Mouse (Mus musculus) midbrain, embryonic 12.5 days (tissue): ENCODE results near the gene Kcnh2. TPM values are rescaled to one million over a fixed set of nuclear protein-coding genes. Genes with fewer than 3 reads are reported as not detected.
A peak's percentile ranks its signal among the peaks of the same experiment; 100 is the strongest.
"Not testable (repeated sequence)": the region's sequence is repeated elsewhere in the genome, so short reads cannot be mapped to it uniquely, and the experiment has no call there.

Source experiments
- ATAC-seq: fragments of 200-750 bp; cut with Nextera tagmentation; 2 replicates; pipeline ENCODE4 v1.8.0; 2017; ENCODE audit warnings: low read depth, moderate TSS enrichment, moderate library complexity; ENCODE audit not compliant: low FRiP score
- H3K27ac ChIP-seq: fragments of 300-500 bp; sonication (generic); replicated peaks from 2 replicates; pipeline ENCODE4 v1.5.1; 2016; ENCODE audit warnings: mild to moderate bottlenecking
- H3K27me3 ChIP-seq: fragments of 300-500 bp; sonication (generic); 2 replicates; pipeline ENCODE4 v1.6.1; 2016; ENCODE audit warnings: mild to moderate bottlenecking
- H3K36me3 ChIP-seq: fragments of 300-500 bp; sonication (generic); 2 replicates; pipeline ENCODE4 v1.6.1; 2016
- H3K4me1 ChIP-seq: fragments of 300-500 bp; sonication (generic); 2 replicates; pipeline ENCODE4 v1.6.1; 2016
- H3K4me2 ChIP-seq: fragments of 300-500 bp; sonication (generic); replicated peaks from 2 replicates; pipeline ENCODE4 v1.6.1; 2016; ENCODE audit warnings: mild to moderate bottlenecking, moderate library complexity
- H3K4me3 ChIP-seq: fragments of 300-500 bp; sonication (generic); 2 replicates; pipeline ENCODE4 v1.5.1; 2016; ENCODE audit warnings: mild to moderate bottlenecking
- H3K9ac ChIP-seq: fragments of 300-500 bp; sonication (generic); replicated peaks from 2 replicates; pipeline ENCODE4 v1.6.1; 2016; ENCODE audit warnings: mild to moderate bottlenecking, moderate library complexity
- H3K9me3 ChIP-seq: fragments of 300-500 bp; sonication (generic); 2 replicates; pipeline ENCODE4 v1.6.1; 2016; ENCODE audit warnings: mild to moderate bottlenecking
- WGBS: fragments of 180-500 bp; shearing (Covaris S2); methylation state at CpG from one replicate; pipeline ENCODE4 v1.1.7; 2016; 5-methylcytosine and 5-hydroxymethylcytosine counted together
- polyA plus RNA-seq: library from polyadenylated mRNA; unstranded; fragments of >200 nt; fragmentation: Nextera tagmentation; extraction: Ambion mirVana; gene quantifications from 2 replicates; pipeline ENCODE4 v1.2.1, GENCODE M21; 2016

The Kcnh2 gene
- 18.0 and 18.5 TPM in 2 replicates for polyA plus RNA-seq

DNA sequence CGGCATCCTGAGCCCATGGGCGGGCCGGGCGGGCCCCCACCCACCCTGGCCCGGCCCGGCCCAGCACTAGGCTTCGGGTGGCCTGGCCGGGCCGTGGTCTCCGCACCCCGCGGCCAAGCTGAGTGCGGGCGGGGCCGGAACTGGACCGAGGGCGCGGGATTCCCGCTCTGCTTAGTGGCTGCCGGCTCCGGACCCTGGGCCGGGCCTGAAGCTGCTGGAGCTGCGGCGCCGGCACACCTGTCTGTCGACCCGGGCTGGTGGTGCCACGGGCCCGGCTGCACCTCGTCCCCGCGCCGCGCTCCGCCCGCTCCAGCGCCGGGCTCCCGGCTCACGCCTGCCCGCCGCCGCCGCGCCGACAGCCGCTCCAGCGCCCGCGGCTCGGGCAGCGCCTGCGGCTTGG is at the start of gene Kcnh2:
TSS of gene Kcnh2 (minus strand) at position 327 of the 400 bp plus-strand sequence.
- Histone ChIP-seq H3K4me3 (peak within 1 kb of the TSS; percentile 82), H3K4me1 (peaks cover 63% of the 10 kb centered on the region), H3K27me3 (peaks cover 53% of the 10 kb centered on the region), H3K4me2 (peak within 1 kb of the TSS; percentile 99), H3K36me3 (0 out of 2 replicates have a peak, but pooled peaks cover under 1% of the 10 kb centered on the region), H3K9ac (peak within 1 kb of the TSS; percentile 95), H3K27ac (peak within 1 kb of the TSS; percentile 98), H3K9me3 (no peaks in the 10 kb centered on the region)
- WGBS = under 1% methylated on average over 34 of the region's 53 CpGs
- ATAC-seq = peak; percentile 52

DNA sequence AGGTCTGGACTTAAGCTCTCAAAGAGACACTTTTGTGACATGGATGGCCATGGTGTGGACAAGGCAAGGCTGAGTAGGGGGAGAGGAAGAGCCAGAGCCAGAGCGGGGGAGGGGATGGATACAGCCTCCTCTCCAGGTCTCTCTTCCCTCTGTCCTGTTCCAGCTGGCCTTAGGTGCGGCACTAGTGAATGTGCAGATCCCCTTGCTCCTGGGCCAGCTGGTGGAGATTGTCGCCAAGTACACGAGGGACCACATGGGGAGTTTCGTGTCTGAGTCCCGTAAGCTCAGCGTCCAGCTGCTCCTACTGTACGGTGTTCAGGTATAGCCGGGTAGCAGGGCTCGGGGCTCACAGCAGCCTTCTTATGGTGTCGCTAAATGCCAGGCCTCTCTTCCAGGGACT is 49.0 kb upstream of the Kcnh2 start:
- Histone ChIP-seq H3K27me3 (no peaks in the 10 kb centered on the region), H3K4me1 (no peaks in the 10 kb centered on the region), H3K9me3 (no peaks in the 10 kb centered on the region), H3K9ac (no peak overlapping the region), H3K36me3 (peaks cover 43% of the 10 kb centered on the region), H3K4me2 (no peak overlapping the region), H3K4me3 (no peak overlapping the region), H3K27ac (no peak overlapping the region)
- WGBS = 86% methylated on average over 11 of the region's 11 CpGs
- no peak for ATAC-seq

DNA sequence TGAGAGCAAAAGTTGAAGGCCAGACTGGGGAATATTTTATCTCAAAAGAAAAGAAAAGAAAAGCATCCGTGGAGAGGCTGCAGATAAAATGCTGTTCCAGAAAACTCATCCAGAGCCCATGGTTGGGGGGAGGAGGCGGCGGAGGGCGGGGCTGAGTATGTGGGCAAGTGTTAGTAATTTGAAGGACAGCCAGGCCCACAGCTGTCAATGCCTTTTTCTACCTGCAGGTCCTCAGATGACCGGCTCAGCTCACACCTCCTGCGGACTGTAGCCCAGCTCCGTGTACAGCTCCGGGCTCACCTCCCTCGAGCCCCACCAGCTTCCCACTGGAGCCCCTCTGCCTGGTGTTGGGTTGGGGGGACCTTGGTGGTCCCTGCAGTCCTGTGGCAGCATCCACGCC is 48.3 kb upstream of the Kcnh2 start:
- H3K9ac ChIP-seq = no peak overlapping the region
- WGBS = 88% methylated on average over 10 of the region's 10 CpGs
- peaks cover 5% of the 10 kb centered on the region; the same call in 1 of the 2 replicates for H3K4me1 ChIP-seq
- peaks cover 41% of the 10 kb centered on the region for H3K36me3 ChIP-seq
- no peak overlapping the region for H3K4me2 ChIP-seq
- H3K27ac ChIP-seq = no peak overlapping the region
- no peaks in the 10 kb centered on the region for H3K27me3 ChIP-seq
- H3K4me3 ChIP-seq = no peak overlapping the region
- ATAC-seq = no peak
- no peaks in the 10 kb centered on the region for H3K9me3 ChIP-seq

DNA sequence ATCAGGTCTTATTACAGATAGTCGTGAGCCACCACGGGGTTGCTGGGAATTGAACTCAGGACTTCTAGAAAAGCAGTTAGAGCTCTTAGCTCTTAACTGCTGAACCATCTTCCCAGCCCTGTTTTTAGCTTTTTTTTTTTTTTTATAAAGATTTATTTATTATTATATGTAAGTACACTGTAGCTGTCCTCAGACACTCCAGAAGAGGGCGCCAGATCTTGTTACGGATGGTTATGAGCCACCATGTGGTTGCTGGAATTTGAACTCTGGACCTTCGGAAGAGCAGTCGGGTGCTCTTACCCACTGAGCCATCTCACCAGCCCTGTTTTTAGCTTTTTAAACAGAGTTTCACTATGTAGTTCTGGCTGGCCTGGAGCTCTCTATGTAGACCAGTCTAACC is 44.9 kb upstream of the Kcnh2 start:
- not testable (repeated sequence) for H3K27ac ChIP-seq, H3K27me3 ChIP-seq, ATAC-seq, H3K9me3 ChIP-seq, H3K4me3 ChIP-seq, H3K4me2 ChIP-seq, H3K4me1 ChIP-seq, H3K9ac ChIP-seq
- 85% methylated on average over 6 of the region's 6 CpGs for WGBS
- H3K36me3 ChIP-seq = peaks cover 13% of the 10 kb centered on the region; the same call in 1 of the 2 replicates

DNA sequence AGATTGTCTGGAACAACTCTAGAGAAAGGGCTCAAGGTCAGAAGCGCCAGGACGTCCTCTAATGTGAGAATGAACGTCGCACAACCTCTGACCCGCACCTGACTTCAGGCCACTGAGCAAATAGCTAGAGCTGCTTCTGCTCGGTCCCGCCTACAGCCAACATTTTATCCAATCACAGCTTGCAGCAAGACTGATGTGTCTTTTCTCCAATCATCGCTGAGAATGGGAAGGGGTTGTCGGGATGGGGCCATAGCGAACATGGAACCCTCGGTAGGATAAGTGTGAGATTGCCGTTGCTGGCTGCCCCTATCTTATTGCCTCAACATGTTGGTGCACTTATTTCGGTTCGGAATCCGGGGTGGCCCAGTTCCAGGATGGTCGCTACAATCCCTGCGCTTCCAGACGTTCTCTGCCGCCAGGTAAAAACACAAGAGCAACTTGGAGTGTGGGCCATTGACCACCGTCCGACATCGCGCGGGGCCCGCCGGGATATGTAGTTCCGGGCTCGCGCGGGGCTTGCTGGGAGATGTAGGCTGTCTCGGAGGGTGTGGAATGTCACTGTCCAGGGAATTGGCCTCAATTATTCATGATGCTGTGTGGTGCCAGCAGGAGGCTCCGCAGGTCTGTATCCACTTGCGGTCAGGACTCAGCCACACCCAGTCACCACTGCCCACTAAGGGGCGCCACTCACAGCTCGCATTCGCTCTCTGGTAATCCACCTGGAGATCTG is 42.9 kb upstream of the Kcnh2 start:
- peak; percentile 98 for ATAC-seq
- peak overlapping the region; percentile 52 for H3K4me3 ChIP-seq
- H3K36me3 ChIP-seq = no peaks in the 10 kb centered on the region
- H3K4me1 ChIP-seq = peaks cover 10% of the 10 kb centered on the region
- peak overlapping the region; percentile 41 for H3K9ac ChIP-seq
- H3K27me3 ChIP-seq = peaks cover 17% of the 10 kb centered on the region
- WGBS = 1% methylated on average over 36 of the region's 36 CpGs
- H3K9me3 ChIP-seq = no peaks in the 10 kb centered on the region
- H3K27ac ChIP-seq = peak overlapping the region; percentile 52
- H3K4me2 ChIP-seq = peak overlapping the region; percentile 48

DNA sequence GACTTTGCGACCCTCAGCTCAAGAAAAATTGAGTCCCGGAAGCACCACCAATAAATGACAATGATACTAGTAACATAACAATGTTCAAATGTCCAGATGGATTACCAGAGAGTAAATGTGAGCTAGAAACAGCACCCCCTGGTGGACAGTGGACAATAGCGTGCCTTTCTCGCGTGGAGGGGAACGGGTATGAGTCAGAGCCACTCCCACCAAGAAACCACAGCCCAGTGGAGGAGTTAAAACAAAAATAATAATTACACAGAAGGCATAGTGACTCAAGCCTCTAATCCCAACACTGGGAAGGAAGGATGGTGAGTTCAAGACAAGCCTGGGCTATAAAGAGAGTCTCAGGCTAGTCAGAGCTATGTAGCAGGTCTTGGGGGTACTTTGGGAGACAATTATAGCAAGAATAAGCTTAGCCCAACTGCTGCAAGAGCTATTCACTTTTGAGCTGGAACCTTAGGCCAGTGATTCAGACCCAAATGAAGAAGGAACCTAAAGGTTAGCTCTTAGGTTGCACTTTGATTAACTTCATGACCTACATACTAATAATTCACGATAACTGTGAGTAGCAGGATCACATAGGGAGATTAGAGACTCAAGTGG is 42.1 kb upstream of the Kcnh2 start, which contains the start of gene Abcb8:
TSS of gene Abcb8 (plus strand) at position 272 of the 606 bp plus-strand sequence.
- Histone ChIP-seq H3K4me2 (peak within 1 kb of the TSS; percentile 48), H3K4me3 (peak within 1 kb of the TSS; percentile 52), H3K27me3 (peaks cover 25% of the 10 kb centered on the region), H3K9me3 (no peaks in the 10 kb centered on the region), H3K36me3 (no peaks in the 10 kb centered on the region), H3K9ac (peak within 1 kb of the TSS; percentile 41), H3K27ac (peak within 1 kb of the TSS; percentile 52), H3K4me1 (peaks cover 11% of the 10 kb centered on the region)
- WGBS = 25% methylated on average over 7 of the region's 7 CpGs
- no peak for ATAC-seq

DNA sequence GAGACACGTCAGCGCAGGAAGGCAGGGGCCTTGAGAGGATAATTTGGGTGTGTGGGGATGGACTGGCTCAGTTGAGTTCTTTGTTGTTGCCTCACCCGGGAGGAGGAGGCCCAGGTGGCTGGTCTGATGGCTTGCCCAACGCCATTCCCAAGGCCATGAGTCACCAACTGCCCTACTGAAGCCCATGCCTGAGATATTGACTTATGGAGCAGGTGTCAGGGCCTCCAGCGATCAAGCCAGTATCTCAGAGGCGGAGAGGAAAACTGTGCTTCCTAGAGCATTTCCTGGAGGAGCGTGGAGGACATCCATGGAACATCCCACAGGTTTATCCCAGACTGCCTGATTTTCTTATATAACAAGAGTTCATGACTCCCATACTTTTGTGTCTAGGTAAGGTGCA is 41.3 kb upstream of the Kcnh2 start:
- no peak overlapping the region for H3K4me3 ChIP-seq

DNA sequence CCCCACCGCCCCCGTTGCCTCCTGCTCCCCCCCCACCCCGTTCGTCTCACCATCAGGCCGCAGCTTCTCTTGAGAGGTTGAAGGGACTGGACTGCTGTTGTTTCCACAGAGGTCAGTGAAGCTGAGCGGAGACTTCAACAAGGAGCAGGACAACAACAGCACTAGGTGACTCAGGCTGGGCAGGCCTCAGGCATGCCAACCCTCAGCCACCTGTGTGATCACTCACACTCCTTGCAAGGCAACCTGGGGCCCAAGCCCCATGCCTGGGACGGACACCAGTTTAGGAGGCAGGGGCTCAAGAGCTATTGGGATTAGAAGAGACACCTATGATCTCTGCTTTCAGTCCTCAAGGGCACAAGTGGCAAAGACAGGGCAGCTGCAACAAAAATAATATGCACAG is 40.5 kb upstream of the Kcnh2 start, which contains the start of gene Atg9b:
TSS of gene Atg9b (minus strand) at position 280 of the 400 bp plus-strand sequence.
- peaks cover 26% of the 10 kb centered on the region for H3K4me1 ChIP-seq
- no peaks in the 10 kb centered on the region for H3K36me3 ChIP-seq
- 83% methylated on average over 7 of the region's 7 CpGs for WGBS
- no peak within 1 kb of the TSS for H3K9ac ChIP-seq
- H3K4me2 ChIP-seq = no peak within 1 kb of the TSS
- ATAC-seq = no peak
- H3K27me3 ChIP-seq = peaks cover 41% of the 10 kb centered on the region
- no peak within 1 kb of the TSS for H3K27ac ChIP-seq
- H3K4me3 ChIP-seq = no peak within 1 kb of the TSS
- no peaks in the 10 kb centered on the region for H3K9me3 ChIP-seq

More for the DNA sequence above, 41.3 kb upstream of the Kcnh2 start:
- Histone ChIP-seq H3K4me2 (no peak overlapping the region), H3K27me3 (peaks cover 33% of the 10 kb centered on the region), H3K9me3 (no peaks in the 10 kb centered on the region), H3K9ac (no peak overlapping the region), H3K36me3 (no peaks in the 10 kb centered on the region), H3K4me1 (peaks cover 19% of the 10 kb centered on the region), H3K27ac (no peak overlapping the region)
- WGBS = 83% methylated on average over 7 of the region's 7 CpGs
- ATAC-seq = no peak

DNA sequence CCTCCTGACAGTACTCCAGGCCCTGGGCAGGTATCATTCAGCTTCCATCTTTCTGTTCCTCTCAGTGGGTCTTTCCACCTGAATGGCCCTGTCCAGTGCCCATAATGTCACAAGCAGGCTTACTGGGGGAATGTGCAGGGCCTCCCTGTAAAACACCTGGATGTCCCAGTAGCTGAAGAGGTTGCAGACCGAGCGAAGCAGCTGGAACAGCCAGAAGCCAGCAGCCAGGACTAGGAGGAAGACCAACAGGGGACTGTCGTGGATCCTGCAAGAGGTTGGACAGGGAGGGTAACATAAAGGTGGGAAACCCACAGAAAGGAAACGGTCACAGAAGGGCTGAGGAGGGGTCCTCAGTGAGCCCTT is 38.2 kb upstream of the Kcnh2 start:
- no peaks in the 10 kb centered on the region for H3K36me3 ChIP-seq
- H3K9me3 ChIP-seq = no peaks in the 10 kb centered on the region
- no peak overlapping the region for H3K4me3 ChIP-seq
- 81% methylated on average over 4 of the region's 4 CpGs for WGBS
- H3K9ac ChIP-seq = no peak overlapping the region; the same call in 1 of the 2 replicates
- no peak for ATAC-seq
- H3K27me3 ChIP-seq = peaks cover 63% of the 10 kb centered on the region
- no peak overlapping the region for H3K27ac ChIP-seq
- H3K4me1 ChIP-seq = peaks cover 22% of the 10 kb centered on the region
- no peak overlapping the region for H3K4me2 ChIP-seq

DNA sequence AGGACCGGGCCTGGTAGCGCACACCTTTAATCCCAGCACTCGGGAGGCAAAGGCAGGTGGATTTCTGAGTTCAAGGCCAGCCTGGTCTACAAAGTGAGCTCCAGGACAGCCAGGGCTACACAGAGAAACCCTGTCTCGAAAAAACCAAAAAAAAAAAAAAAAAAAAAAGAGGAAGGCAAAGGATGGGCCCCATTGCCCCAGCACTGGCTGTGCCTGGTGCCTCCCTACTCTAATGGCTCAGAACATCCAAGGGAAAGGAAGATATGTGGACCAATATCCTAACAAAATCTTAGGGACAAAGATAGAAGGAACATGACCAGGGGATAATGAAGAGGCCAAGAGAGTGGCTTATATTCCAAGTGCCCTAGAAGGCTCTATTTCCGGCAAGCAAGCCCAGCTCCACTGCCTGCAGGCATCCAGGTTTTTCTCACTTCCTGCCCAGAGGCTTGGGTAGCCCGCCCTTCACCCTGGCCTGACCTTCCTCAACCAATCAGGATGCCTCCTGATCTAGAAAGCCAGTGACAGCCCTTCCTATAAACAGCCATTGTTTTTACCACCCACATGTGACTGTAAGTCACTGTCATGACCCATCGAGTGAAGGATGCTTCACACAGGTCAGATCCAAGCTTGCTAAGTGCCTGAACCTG is 37.7 kb upstream of the Kcnh2 start:
- Histone ChIP-seq H3K27me3 (peaks cover 65% of the 10 kb centered on the region), H3K36me3 (no peaks in the 10 kb centered on the region), H3K9me3 (no peaks in the 10 kb centered on the region), H3K9ac (no peak overlapping the region; the same call in 1 of the 2 replicates), H3K4me3 (no peak overlapping the region), H3K27ac (no peak overlapping the region), H3K4me2 (no peak overlapping the region), H3K4me1 (peaks cover 22% of the 10 kb centered on the region)
- WGBS = 53% methylated on average over 7 of the region's 7 CpGs
- ATAC-seq = no peak

DNA sequence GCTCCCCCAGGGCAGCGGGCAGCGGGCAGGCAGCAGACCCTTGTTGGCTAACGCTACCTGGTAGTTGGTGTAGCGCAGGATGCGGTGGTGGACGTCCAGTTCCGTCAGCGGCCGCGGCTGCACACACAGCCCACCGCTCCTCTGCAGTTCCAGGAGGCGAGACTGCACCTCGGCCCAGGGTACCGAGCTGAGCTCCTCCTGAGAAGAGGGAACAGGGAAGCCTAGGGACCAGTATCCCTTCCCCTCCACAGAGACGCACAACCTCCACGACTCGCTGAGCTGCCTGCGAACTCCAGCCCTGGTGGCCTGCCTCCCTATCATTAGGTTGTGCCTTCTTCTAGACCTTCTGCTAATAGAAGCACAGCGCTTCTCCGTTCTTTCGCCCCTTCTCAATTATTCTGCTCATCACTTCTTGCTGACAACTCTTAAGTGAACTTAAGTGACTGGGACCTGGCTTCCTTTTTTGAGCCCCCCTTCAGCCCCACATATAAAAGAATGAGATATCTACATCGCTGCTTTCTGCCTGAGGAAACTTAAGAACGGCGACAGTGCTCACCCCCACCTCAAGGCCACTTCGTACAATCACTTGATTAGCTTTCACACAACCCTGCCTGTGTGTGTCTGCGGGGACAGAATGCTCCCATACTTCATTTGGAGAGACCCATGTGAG is 37.0 kb upstream of the Kcnh2 start:
- H3K9me3 ChIP-seq = no peaks in the 10 kb centered on the region
- ATAC-seq = no peak
- H3K4me1 ChIP-seq = peaks cover 23% of the 10 kb centered on the region
- H3K27ac ChIP-seq = no peak overlapping the region
- H3K9ac ChIP-seq = peak overlapping the region; percentile 46
- 22% methylated on average over 26 of the region's 26 CpGs for WGBS
- peaks cover 65% of the 10 kb centered on the region for H3K27me3 ChIP-seq
- peak overlapping the region; percentile 47 for H3K4me3 ChIP-seq
- peak overlapping the region; percentile 88 for H3K4me2 ChIP-seq
- no peaks in the 10 kb centered on the region for H3K36me3 ChIP-seq
